Mouse (Mus musculus) retina, postnatal 7 days (tissue): Measurements from ENCODE around the gene Ube2d2b.

Experiments
- DNase-seq: peaks from one replicate; pipeline ENCODE4 v3.0.0-alpha.2; 2012; ENCODE audit warnings: low read depth, low spot score

The Ube2d2b gene

GRCm38 (mm10) chr5:107829998-107830560 is at the start of gene Ube2d2b:
Gene Ube2d2b (plus strand): TSS chr5:107830099.
- no peak for DNase-seq

- no peak for DNase-seq
Observed at GRCm38 (mm10) chr5:107782360-107782759, 47.5 kb upstream of the Ube2d2b start.

- no peak for DNase-seq
Observed at GRCm38 (mm10) chr5:107787682-107788443, 42.0 kb upstream of the Ube2d2b start.

GRCm38 (mm10) chr5:107789492-107789891 is 40.4 kb upstream of the Ube2d2b start:
- DNase-seq: no peak

GRCm38 (mm10) chr5:107791966-107792365 is 37.9 kb upstream of the Ube2d2b start:
- no peak for DNase-seq

GRCm38 (mm10) chr5:107792516-107792915 is 37.4 kb upstream of the Ube2d2b start:
- no peak for DNase-seq

- no peak for DNase-seq
Observed at GRCm38 (mm10) chr5:107793258-107793657, 36.6 kb upstream of the Ube2d2b start.

- no peak for DNase-seq
Observed at GRCm38 (mm10) chr5:107793927-107794326, 36.0 kb upstream of the Ube2d2b start.

GRCm38 (mm10) chr5:107798290-107798689 is 31.6 kb upstream of the Ube2d2b start:
- no peak for DNase-seq

- DNase-seq: no peak
Observed at GRCm38 (mm10) chr5:107801234-107801633, 28.7 kb upstream of the Ube2d2b start.

GRCm38 (mm10) chr5:107802621-107803020 is 27.3 kb upstream of the Ube2d2b start:
- DNase-seq: no peak

- no peak for DNase-seq
Observed at GRCm38 (mm10) chr5:107807496-107807895, 22.4 kb upstream of the Ube2d2b start.

GRCm38 (mm10) chr5:107814651-107815050 is 15.2 kb upstream of the Ube2d2b start:
- DNase-seq: no peak

GRCm38 (mm10) chr5:107822521-107822920 is 7.4 kb upstream of the Ube2d2b start:
- no peak for DNase-seq

- DNase-seq: no peak
Observed at GRCm38 (mm10) chr5:107831351-107831750, 1.5 kb downstream of the Ube2d2b start.

GRCm38 (mm10) chr5:107834287-107834686 is 4.4 kb downstream of the Ube2d2b start:
- DNase-seq: no peak

GRCm38 (mm10) chr5:107838891-107839644 is 9.2 kb downstream of the Ube2d2b start:
- DNase-seq: no peak

GRCm38 (mm10) chr5:107840549-107841238 is 10.8 kb downstream of the Ube2d2b start:
- DNase-seq: no peak

GRCm38 (mm10) chr5:107847349-107847748 is 17.4 kb downstream of the Ube2d2b start:
- no peak for DNase-seq

- no peak for DNase-seq
Observed at GRCm38 (mm10) chr5:107847817-107848216, 17.9 kb downstream of the Ube2d2b start.

- no peak for DNase-seq
Observed at GRCm38 (mm10) chr5:107848964-107849363, 19.1 kb downstream of the Ube2d2b start.

- no peak for DNase-seq
Observed at GRCm38 (mm10) chr5:107853807-107854206, 23.9 kb downstream of the Ube2d2b start.
